Mouse (Mus musculus) forebrain, embryonic 16.5 days (tissue): ENCODE results near the gene Gm17364. TPM values are rescaled to one million over a fixed set of nuclear protein-coding genes. Genes with fewer than 3 reads are reported as not detected.
A peak's percentile ranks its signal among the peaks of the same experiment; 100 is the strongest.

ENCODE experiments used
- ATAC-seq: fragments of 200-750 bp; cut with Nextera tagmentation; 2 replicates; pipeline ENCODE4 v1.8.0; 2017; ENCODE audit warnings: mild to moderate bottlenecking, moderate library complexity
- H3K27ac ChIP-seq: fragments of 300-500 bp; sonication (generic); 2 replicates; pipeline ENCODE4 v1.5.1; 2014; ENCODE audit warnings: low read length, control low read depth
- H3K27me3 ChIP-seq: fragments of 300-500 bp; sonication (generic); replicated peaks from 2 replicates; pipeline ENCODE4 v1.6.1; 2014; ENCODE audit warnings: low read length; ENCODE audit not compliant: control insufficient read depth, insufficient read depth
- H3K36me3 ChIP-seq: fragments of 300-500 bp; sonication (generic); 2 replicates; pipeline ENCODE4 v1.6.1; 2014; ENCODE audit not compliant: control insufficient read depth, insufficient read depth
- H3K4me1 ChIP-seq: fragments of 300-500 bp; sonication (generic); replicated peaks from 2 replicates; pipeline ENCODE4 v1.6.1; 2014; ENCODE audit warnings: low read length; ENCODE audit not compliant: control insufficient read depth, insufficient read depth
- H3K4me2 ChIP-seq: fragments of 300-500 bp; sonication (generic); 2 replicates; pipeline ENCODE4 v1.6.1; 2014; ENCODE audit warnings: mild to moderate bottlenecking, low read length, control low read depth
- H3K4me3 ChIP-seq: fragments of 300-500 bp; sonication (generic); replicated peaks from 2 replicates; pipeline ENCODE4 v1.5.1; 2014; ENCODE audit warnings: mild to moderate bottlenecking, low read length, control low read depth
- H3K9ac ChIP-seq: fragments of 300-500 bp; sonication (generic); replicated peaks from 2 replicates; pipeline ENCODE4 v1.6.1; 2014; ENCODE audit warnings: low read depth, low read length, control low read depth
- H3K9me3 ChIP-seq: fragments of 300-500 bp; sonication (generic); 2 replicates; pipeline ENCODE4 v1.6.1; 2016; ENCODE audit warnings: low read length; ENCODE audit not compliant: control insufficient read depth
- WGBS: fragments of 180-500 bp; shearing (Covaris S2); extraction: QIAGEN DNeasy Blood & Tissue Kit; methylation state at CpG from one replicate; pipeline ENCODE4 v1.1.7; 2014; 5-methylcytosine and 5-hydroxymethylcytosine counted together
- polyA plus RNA-seq: library from polyadenylated mRNA; unstranded; fragments of >200 nt; fragmentation: Nextera tagmentation; extraction: Ambion mirVana; gene quantifications from 2 replicates; pipeline ENCODE4 v1.2.1, GENCODE M21; 2015

The Gm17364 gene
- polyA plus RNA-seq, 1 experiment from 2014 or later = not detected

DNA sequence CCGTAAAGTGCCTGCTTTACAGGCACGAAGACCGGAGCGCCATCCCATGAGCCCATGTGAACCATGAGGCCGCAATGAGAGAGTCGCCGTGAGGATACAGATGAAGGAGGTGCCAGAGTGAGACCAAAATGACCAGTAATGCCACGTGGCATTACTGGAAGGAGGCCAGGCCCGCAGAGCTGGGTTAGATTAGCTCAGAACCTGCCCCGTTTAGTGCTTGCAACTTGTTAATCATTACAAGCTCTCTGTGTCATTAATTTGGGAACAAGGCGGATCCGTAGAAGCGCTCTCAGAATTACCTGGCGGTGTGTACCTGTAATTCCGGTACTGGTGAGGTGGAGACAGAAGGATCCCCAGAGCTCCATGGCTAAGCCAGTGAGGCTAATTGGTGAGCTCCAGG is 41.6 kb downstream of the Gm17364 start:
- Histone ChIP-seq H3K36me3 (no peaks in the 10 kb centered on the region), H3K4me2 (no peak overlapping the region), H3K9ac (no peak overlapping the region), H3K27me3 (no peaks in the 10 kb centered on the region), H3K4me1 (peaks cover 8% of the 10 kb centered on the region), H3K27ac (no peak overlapping the region; the same call in 1 of the 2 replicates), H3K4me3 (no peak overlapping the region), H3K9me3 (no peaks in the 10 kb centered on the region)
- WGBS = 90% methylated on average over 15 of the region's 15 CpGs
- peak; percentile 18; the same call in 1 of the 2 replicates for ATAC-seq

DNA sequence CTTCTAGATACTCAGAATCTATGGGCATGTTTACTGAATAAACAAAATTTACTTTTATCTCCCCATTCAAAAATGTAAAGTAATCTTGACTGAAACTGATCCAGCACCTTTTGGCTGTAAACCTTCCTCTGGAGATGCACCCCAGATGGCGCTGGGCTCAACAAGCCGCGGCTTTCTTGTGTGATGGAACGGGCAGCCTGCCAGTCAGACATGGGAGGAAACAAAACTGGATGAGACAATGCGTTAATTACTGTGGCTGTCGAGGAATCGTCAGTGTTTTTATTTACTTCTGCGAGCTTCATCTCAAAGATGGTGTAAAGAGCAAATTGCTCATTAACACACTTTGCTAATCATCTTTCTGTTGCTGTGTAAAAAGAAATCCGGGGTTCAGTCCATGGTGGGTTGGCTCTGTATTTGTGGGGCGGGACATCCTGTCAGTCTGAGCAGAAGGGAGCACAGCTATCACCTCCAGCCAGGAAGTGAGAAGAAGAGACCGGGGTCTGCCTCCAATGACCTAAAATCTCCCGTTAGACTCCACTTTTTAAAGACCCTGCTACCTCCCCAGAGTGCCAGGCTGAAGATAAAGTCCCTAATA is 42.3 kb downstream of the Gm17364 start:
- peak; percentile 94 for ATAC-seq
- WGBS = 32% methylated on average over 12 of the region's 12 CpGs
- H3K27ac ChIP-seq = peak overlapping the region; percentile 70; the same call in 1 of the 2 replicates
- no peak overlapping the region for H3K9ac ChIP-seq
- H3K4me3 ChIP-seq = no peak overlapping the region
- no peaks in the 10 kb centered on the region for H3K9me3 ChIP-seq
- peak overlapping the region; percentile 20 for H3K4me2 ChIP-seq
- H3K4me1 ChIP-seq = peaks cover 8% of the 10 kb centered on the region
- H3K27me3 ChIP-seq = no peaks in the 10 kb centered on the region
- no peaks in the 10 kb centered on the region for H3K36me3 ChIP-seq

DNA sequence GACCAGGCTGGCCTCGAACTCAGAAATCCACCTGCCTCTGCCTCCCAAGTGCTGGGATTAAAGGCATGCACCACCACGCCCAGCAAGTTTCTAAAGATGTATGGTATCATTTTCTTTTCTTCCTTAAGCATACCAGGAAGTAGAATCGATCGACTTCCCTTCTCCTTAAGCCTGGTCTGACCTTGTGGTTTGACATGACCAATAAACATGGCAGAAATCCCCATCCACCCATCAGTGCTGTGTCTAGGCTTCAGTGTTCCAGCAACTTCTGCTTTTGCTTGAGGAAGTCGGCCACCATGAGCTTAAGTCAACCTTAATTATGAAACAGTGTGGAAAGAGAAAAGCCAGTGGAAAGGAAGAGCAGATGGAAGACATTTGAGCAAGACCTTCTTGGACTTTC is 43.5 kb downstream of the Gm17364 start:
- no peak overlapping the region for H3K9ac ChIP-seq
- 91% methylated on average over 5 of the region's 5 CpGs for WGBS
- ATAC-seq = no peak
- H3K4me3 ChIP-seq = no peak overlapping the region
- H3K36me3 ChIP-seq = no peaks in the 10 kb centered on the region
- no peak overlapping the region for H3K4me2 ChIP-seq
- H3K4me1 ChIP-seq = peaks cover 8% of the 10 kb centered on the region
- no peak overlapping the region for H3K27ac ChIP-seq
- H3K9me3 ChIP-seq = no peaks in the 10 kb centered on the region
- no peaks in the 10 kb centered on the region for H3K27me3 ChIP-seq

DNA sequence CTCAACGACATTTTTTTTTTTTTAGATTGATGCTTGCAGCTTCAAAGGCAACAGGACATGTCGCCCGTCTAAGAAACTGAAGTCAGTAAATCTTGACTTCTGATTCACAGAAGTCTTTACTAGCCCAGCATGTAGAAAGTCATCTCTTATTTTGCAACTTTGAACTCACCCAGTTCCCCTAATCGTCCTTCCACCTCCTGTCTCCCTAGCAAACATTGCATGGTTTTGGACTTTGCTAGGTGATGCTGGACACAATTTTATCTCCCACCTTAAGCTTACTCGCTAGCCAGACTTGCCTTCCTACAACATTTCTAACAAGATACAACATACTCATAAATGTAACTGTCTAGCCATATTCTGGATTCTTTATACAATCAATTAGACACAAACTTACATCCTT is 45.7 kb downstream of the Gm17364 start:
- H3K4me2 ChIP-seq = no peak overlapping the region
- no peak overlapping the region for H3K9ac ChIP-seq
- H3K9me3 ChIP-seq = no peaks in the 10 kb centered on the region
- H3K27me3 ChIP-seq = no peaks in the 10 kb centered on the region
- 91% methylated on average over 5 of the region's 5 CpGs for WGBS
- H3K4me3 ChIP-seq = no peak overlapping the region
- H3K27ac ChIP-seq = no peak overlapping the region
- peaks cover 8% of the 10 kb centered on the region for H3K4me1 ChIP-seq
- ATAC-seq = no peak
- no peaks in the 10 kb centered on the region for H3K36me3 ChIP-seq

DNA sequence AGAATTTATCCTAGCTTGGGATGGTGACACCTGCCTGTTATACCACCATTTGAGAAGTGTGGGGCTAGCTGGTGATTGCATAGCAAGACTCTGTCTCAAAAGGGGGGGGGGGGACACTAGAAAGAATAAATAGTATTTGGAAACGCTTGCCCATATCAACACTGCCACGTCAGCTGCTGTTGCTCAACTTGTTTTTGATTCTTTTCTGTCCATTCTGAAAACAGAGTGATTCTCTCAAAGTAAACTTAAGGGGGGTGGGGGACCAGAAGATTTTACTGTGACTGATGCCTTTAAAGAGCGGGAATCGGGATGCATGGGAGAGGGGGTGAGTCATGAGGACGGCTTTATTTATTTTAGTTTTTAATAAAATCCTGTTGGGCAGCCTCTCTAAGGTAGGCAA is 47.3 kb downstream of the Gm17364 start:
- WGBS = 87% methylated on average over 5 of the region's 5 CpGs

More for the DNA sequence above, 47.3 kb downstream of the Gm17364 start:
- Histone ChIP-seq H3K9me3 (no peaks in the 10 kb centered on the region), H3K4me1 (no peaks in the 10 kb centered on the region; the same call in 1 of the 2 replicates), H3K9ac (no peak overlapping the region), H3K27me3 (no peaks in the 10 kb centered on the region), H3K4me3 (no peak overlapping the region), H3K27ac (no peak overlapping the region), H3K4me2 (no peak overlapping the region), H3K36me3 (no peaks in the 10 kb centered on the region)
- no peak for ATAC-seq

Other genes starting within 250 kb of the Gm17364 start
- gene Mak, start 194.3 kb downstream of the Gm17364 start, polyA plus RNA-seq = 1.6 and 2.1 TPM in 2 replicates
- gene Gcm2, start 162.9 kb downstream of the Gm17364 start, polyA plus RNA-seq = not detected in 2 replicates
- not detected in 2 replicates for gene Sycp2l, start 159.7 kb downstream of the Gm17364 start, polyA plus RNA-seq
- gene Elovl2, start 53.6 kb downstream of the Gm17364 start, polyA plus RNA-seq = 51.4 and 58.3 TPM in 2 replicates
- 26.9 and 28.2 TPM in 2 replicates for gene Smim13, start 24.1 kb downstream of the Gm17364 start, polyA plus RNA-seq
- 23.0 and 26.4 TPM in 2 replicates for gene Nedd9, start 213.4 kb upstream of the Gm17364 start, polyA plus RNA-seq